Mouse (Mus musculus): ENCODE data around the gene Prss21. TPM values are rescaled to one million over a fixed set of nuclear protein-coding genes. Genes with fewer than 3 reads are reported as not detected.

Gene Prss21
- polyA plus RNA-seq, 1 experiment from 2014 or later: not detected

- 76% methylated on average over 8 of the region's 8 CpGs for WGBS
- H3K9me3 ChIP-seq: no peaks in the 10 kb centered on the region
- no peak within 1 kb of the TSS for H3K4me2 ChIP-seq
- ATAC-seq (ENCODE audit: insufficient number of reproducible peaks, insufficient read depth, low FRiP score, low TSS enrichment, low read depth): no peak
- H3K9ac ChIP-seq (replicated peaks): no peak within 1 kb of the TSS
- H3K27me3 ChIP-seq: peaks cover 31% of the 10 kb centered on the region
- H3K36me3 ChIP-seq: no peaks in the 10 kb centered on the region
- no peak within 1 kb of the TSS for H3K4me3 ChIP-seq (replicated peaks)
- no peaks in the 10 kb centered on the region for H3K4me1 ChIP-seq (replicated peaks)
- H3K27ac ChIP-seq: no peak within 1 kb of the TSS
These were observed 31.8 kb upstream of the Prss21 start, which contains the start of gene Prss33 for GRCm38 (mm10) chr17:23836006-23836575. TSS of gene Prss33 (minus strand) at chr17:23836056.

- Histone ChIP-seq H3K9me3 (no peaks in the 10 kb centered on the region), H3K4me2 (no peak overlapping the region), H3K4me1 (replicated peaks) (no peaks in the 10 kb centered on the region), H3K27ac (no peak overlapping the region), H3K36me3 (no peaks in the 10 kb centered on the region), H3K9ac (replicated peaks) (no peak overlapping the region), H3K4me3 (replicated peaks) (no peak overlapping the region), H3K27me3 (peaks cover 12% of the 10 kb centered on the region)
- ATAC-seq (ENCODE audit: insufficient number of reproducible peaks, insufficient read depth, low FRiP score, low TSS enrichment, low read depth): no peak
- WGBS: 31% methylated on average over 4 of the region's 4 CpGs
These were observed 26.7 kb upstream of the Prss21 start for GRCm38 (mm10) chr17:23841145-23841544.

- Histone ChIP-seq H3K4me2 (peak overlapping the region; percentile 46), H3K4me3 (replicated peaks) (peak overlapping the region; percentile 24), H3K36me3 (no peaks in the 10 kb centered on the region), H3K27me3 (peaks cover 12% of the 10 kb centered on the region), H3K4me1 (replicated peaks) (no peaks in the 10 kb centered on the region), H3K9me3 (no peaks in the 10 kb centered on the region), H3K9ac (replicated peaks) (no peak overlapping the region), H3K27ac (no peak overlapping the region)
- 50% methylated on average over 23 of the region's 23 CpGs for WGBS
- ATAC-seq (ENCODE audit: insufficient number of reproducible peaks, insufficient read depth, low FRiP score, low TSS enrichment, low read depth): peak; percentile 44; the same call in 1 of the 2 replicates
These were observed 24.6 kb upstream of the Prss21 start for GRCm38 (mm10) chr17:23843141-23843811.

GRCm38 (mm10) chr17:23843812-23844273, 24.0 kb upstream of the Prss21 start, which contains the start of the genes Prss32 and Prss41:
TSS of gene Prss32 (plus strand) at chr17:23843855.
TSS of gene Prss41 (minus strand) at chr17:23844172.
- peak; percentile 34; the same call in 1 of the 2 replicates for ATAC-seq (ENCODE audit: insufficient number of reproducible peaks, insufficient read depth, low FRiP score, low TSS enrichment, low read depth)
- Histone ChIP-seq H3K9me3 (no peaks in the 10 kb centered on the region), H3K36me3 (no peaks in the 10 kb centered on the region), H3K27me3 (peaks cover 12% of the 10 kb centered on the region), H3K9ac (replicated peaks) (0 out of 2 replicates have a peak within 1 kb of the TSS, but pooled peaks have one; percentile 40), H3K4me2 (peak within 1 kb of the TSS; percentile 46), H3K4me1 (replicated peaks) (no peaks in the 10 kb centered on the region), H3K4me3 (replicated peaks) (peak within 1 kb of the TSS; percentile 24), H3K27ac (no peak within 1 kb of the TSS)
- 12% methylated on average over 19 of the region's 19 CpGs for WGBS

GRCm38 (mm10) chr17:23850028-23850427, 17.8 kb upstream of the Prss21 start:
- WGBS: 65% methylated on average over 2 of the region's 2 CpGs
- no peak overlapping the region for H3K4me3 ChIP-seq (replicated peaks)
- H3K9me3 ChIP-seq: no peaks in the 10 kb centered on the region; the same call in 1 of the 2 replicates
- H3K36me3 ChIP-seq: no peaks in the 10 kb centered on the region
- no peak overlapping the region for H3K9ac ChIP-seq (replicated peaks)
- H3K27me3 ChIP-seq: no peaks in the 10 kb centered on the region
- no peak overlapping the region for H3K27ac ChIP-seq
- no peak overlapping the region for H3K4me2 ChIP-seq
- no peak for ATAC-seq (ENCODE audit: insufficient number of reproducible peaks, insufficient read depth, low FRiP score, low TSS enrichment, low read depth)
- H3K4me1 ChIP-seq (replicated peaks): no peaks in the 10 kb centered on the region

- ATAC-seq (ENCODE audit: insufficient number of reproducible peaks, insufficient read depth, low FRiP score, low TSS enrichment, low read depth): no peak
These were observed 16.8 kb upstream of the Prss21 start for GRCm38 (mm10) chr17:23850853-23851749.

GRCm38 (mm10) chr17:23853292-23853691, 14.6 kb upstream of the Prss21 start:
- WGBS: 39% methylated on average over 5 of the region's 5 CpGs
- H3K9me3 ChIP-seq: no peaks in the 10 kb centered on the region; the same call in 1 of the 2 replicates
- H3K36me3 ChIP-seq: no peaks in the 10 kb centered on the region
- no peak overlapping the region for H3K4me3 ChIP-seq (replicated peaks)
- no peak overlapping the region for H3K27ac ChIP-seq
- H3K9ac ChIP-seq (replicated peaks): no peak overlapping the region
- H3K27me3 ChIP-seq: no peaks in the 10 kb centered on the region
- no peak for ATAC-seq (ENCODE audit: insufficient number of reproducible peaks, insufficient read depth, low FRiP score, low TSS enrichment, low read depth)
- no peak overlapping the region for H3K4me2 ChIP-seq
- H3K4me1 ChIP-seq (replicated peaks): no peaks in the 10 kb centered on the region

More at GRCm38 (mm10) chr17:23850853-23851749, 16.8 kb upstream of the Prss21 start:
- no peak overlapping the region for H3K4me2 ChIP-seq
- H3K4me1 ChIP-seq (replicated peaks): no peaks in the 10 kb centered on the region
- no peaks in the 10 kb centered on the region; the same call in 1 of the 2 replicates for H3K9me3 ChIP-seq
- 0 out of 2 replicates have a peak overlapping the region, but pooled peaks have one; percentile 27 for H3K9ac ChIP-seq (replicated peaks)
- H3K36me3 ChIP-seq: no peaks in the 10 kb centered on the region
- no peak overlapping the region for H3K27ac ChIP-seq
- no peaks in the 10 kb centered on the region for H3K27me3 ChIP-seq
- H3K4me3 ChIP-seq (replicated peaks): no peak overlapping the region
- 61% methylated on average over 18 of the region's 19 CpGs for WGBS

GRCm38 (mm10) chr17:23854229-23854765, 13.6 kb upstream of the Prss21 start:
- ATAC-seq (ENCODE audit: insufficient number of reproducible peaks, insufficient read depth, low FRiP score, low TSS enrichment, low read depth): no peak
- H3K4me3 ChIP-seq (replicated peaks): no peak overlapping the region
- WGBS: 87% methylated on average over 10 of the region's 10 CpGs
- H3K4me1 ChIP-seq (replicated peaks): no peaks in the 10 kb centered on the region
- H3K9ac ChIP-seq (replicated peaks): no peak overlapping the region
- no peaks in the 10 kb centered on the region for H3K27me3 ChIP-seq
- no peak overlapping the region for H3K4me2 ChIP-seq
- no peaks in the 10 kb centered on the region; the same call in 1 of the 2 replicates for H3K9me3 ChIP-seq
- H3K36me3 ChIP-seq: no peaks in the 10 kb centered on the region
- H3K27ac ChIP-seq: no peak overlapping the region

GRCm38 (mm10) chr17:23857193-23857592, 10.7 kb upstream of the Prss21 start:
- H3K27me3 ChIP-seq: no peaks in the 10 kb centered on the region
- H3K27ac ChIP-seq: no peak overlapping the region
- no peaks in the 10 kb centered on the region for H3K4me1 ChIP-seq (replicated peaks)
- no peak overlapping the region for H3K9ac ChIP-seq (replicated peaks)
- no peaks in the 10 kb centered on the region for H3K9me3 ChIP-seq
- no peaks in the 10 kb centered on the region for H3K36me3 ChIP-seq
- no peak for ATAC-seq (ENCODE audit: insufficient number of reproducible peaks, insufficient read depth, low FRiP score, low TSS enrichment, low read depth)
- 84% methylated on average over 6 of the region's 6 CpGs for WGBS
- no peak overlapping the region for H3K4me3 ChIP-seq (replicated peaks)
- H3K4me2 ChIP-seq: no peak overlapping the region

GRCm38 (mm10) chr17:23857913-23858312, 9.9 kb upstream of the Prss21 start:
- ATAC-seq (ENCODE audit: insufficient number of reproducible peaks, insufficient read depth, low FRiP score, low TSS enrichment, low read depth): no peak
- Histone ChIP-seq H3K4me3 (replicated peaks) (no peak overlapping the region), H3K4me2 (no peak overlapping the region), H3K9ac (replicated peaks) (no peak overlapping the region), H3K4me1 (replicated peaks) (no peaks in the 10 kb centered on the region), H3K9me3 (no peaks in the 10 kb centered on the region), H3K27ac (no peak overlapping the region), H3K27me3 (no peaks in the 10 kb centered on the region), H3K36me3 (no peaks in the 10 kb centered on the region)
- 64% methylated on average over 2 of the region's 2 CpGs for WGBS
